Mouse (Mus musculus) right cerebral cortex, adult 2 months (tissue): ENCODE data around the gene Tk1.

Source experiments
- DNase-seq, 2 experiments: peaks; one replicate each; pipeline ENCODE4 v3.0.0; 2021 to 2022; ENCODE audit warnings: low spot score in 2 of 2

The Tk1 gene

DNA sequence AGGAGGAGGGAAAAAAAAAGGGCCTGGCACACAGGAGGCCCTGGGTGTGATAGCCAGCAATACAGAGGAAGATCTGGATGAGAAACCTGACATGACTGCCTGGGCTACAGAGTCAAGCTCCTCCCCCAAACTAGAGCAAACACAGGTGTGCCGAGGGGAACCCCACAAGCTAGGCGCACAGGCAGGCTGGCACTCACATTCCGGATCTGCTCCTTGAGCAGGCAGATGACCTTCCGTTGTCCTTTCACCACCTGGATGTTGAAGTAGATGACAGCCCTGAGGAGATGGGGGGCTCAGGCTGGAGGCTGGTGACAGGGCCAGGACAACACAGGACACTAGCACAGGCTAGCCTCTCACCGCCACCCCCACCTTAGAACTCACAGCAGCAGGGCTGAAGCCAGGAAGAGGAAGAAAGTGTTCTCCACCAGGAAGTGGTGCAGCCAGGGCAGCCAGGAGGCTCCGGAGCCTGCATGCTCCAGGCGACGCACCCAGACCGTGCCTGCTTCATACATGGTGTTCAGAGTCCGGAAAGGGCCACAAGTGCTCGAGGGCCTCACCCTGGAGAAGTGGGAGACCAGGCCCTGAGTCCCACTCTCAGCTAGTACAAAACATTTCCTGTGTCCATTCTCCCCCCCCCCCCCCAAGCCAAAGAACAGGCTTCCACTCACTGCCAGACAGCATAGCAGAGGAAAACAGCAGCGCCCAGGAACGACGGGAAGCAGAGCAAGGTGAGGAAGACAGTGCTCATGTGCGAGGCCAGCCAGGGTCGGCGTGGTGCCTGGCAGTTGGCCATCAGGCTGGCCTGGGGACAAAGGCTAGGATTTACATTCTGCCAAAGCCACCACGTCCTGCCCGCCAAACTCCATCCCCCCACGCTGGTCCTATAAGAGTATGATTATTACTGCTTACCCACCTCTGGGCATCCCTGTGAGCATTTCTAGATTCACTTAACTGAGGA lies 56.9 kb downstream of the Tk1 start:
- DNase-seq, result no peak

DNA sequence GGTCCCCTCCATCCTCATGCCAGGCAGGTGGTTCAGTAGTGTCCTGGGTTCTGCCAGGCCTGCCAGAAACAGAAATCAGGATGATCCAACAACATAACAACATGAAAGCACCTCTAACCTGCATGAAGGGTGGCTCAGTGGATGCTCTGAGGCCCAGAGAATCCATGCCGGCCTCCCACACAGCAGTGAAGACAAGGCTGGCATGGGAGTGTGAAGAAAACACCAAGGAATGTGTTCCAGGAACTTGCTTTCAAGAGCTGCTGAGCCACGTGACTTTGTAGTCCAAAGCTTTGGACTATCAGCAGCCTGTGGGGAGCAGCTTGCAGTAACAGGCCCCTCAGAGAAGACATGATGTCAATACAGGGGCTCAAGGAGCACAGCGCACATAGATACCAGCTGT lies 59.6 kb downstream of the Tk1 start:
- peak in 1 of 2 experiments; percentile 40 for DNase-seq
